Mouse (Mus musculus): ENCODE data around the gene Hcfc1r1.

The Hcfc1r1 gene

DNA sequence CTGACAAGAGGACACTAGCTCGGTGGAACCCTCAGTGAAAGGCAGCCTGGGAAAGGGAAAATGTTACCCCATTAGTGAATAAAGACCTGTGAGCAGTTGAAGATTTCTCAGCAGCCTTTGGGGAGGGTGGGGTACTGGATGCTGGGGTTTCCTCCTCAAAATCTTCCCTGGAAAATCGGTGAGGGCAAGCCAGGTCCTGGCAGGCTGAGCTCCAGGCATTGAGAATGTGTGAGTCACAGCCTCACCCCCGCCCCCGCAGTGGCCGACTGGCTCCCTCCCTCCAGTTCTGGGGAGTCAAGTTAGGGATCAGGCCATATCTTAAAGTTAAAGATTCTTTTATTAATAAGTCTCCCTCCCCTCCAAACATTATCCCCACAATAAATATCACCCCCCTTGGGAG lies 1.7 kb downstream of the Hcfc1r1 start:
- in situ Hi-C loops (cut with MboI; ENCODE audit: low sequenced_read_pairs): no loop called here

DNA sequence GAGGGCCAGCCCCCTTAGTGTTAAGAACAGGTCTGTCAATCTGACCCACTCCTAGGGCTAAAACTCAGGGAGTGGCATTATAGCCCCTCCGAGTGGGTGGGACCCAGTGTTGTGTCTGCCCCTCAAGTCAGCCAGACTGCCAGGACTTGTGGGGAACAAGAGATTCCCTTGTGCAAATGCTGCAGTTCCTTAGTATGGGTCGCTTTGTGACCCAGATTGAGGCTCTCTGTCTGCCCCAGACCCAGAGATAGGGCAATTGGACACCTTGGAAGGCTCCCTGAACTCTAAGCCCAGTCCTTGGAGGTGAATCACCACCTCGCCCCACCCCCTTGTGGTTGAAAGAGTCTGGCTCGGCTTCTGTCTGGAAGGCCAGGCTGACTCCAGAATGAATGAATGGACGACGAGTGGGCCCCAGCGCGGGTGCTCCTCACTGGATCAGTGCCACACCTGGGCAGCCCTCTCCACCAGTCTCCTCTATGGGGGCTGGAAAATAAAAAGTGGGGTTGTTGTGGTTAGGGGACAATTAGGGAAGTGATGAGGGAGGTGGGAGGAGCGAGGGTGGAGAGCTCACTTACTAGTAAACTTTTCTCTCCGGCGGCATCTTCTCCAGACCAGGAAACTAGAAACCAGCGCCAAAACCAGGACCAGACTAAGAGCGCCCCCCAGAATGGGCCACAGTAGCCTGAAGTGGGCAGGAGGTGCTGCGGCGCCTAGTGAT lies 2.3 kb downstream of the Hcfc1r1 start:
- in situ Hi-C loops (cut with MboI; ENCODE audit: low sequenced_read_pairs): no loop called here

DNA sequence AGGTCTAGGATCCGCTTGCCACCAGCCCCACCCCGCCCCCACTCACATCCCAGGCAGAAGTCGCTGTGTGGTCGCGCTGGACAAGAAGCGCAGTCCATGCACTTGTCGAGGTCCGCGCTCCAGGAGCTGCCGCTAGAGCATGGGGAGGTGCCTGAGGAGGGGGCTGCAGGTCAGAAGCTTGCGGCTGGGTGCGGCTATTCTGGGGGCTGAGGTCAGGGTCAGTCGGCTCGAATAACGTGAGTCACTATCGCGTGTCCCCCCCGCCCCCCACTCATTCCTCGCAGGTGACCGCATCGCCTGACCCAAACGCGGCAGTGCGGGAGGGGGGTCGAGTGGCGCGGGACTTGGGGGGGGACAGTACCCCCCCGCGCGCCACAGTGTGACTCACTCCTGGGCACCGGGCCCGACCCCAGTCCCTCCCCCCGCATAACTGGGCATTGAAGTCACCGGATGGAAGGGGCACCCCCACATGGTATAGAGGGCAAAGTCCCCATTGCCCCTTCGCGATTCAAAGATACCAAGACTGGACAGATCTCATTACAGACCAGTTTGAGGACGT lies 3.2 kb downstream of the Hcfc1r1 start:
- in situ Hi-C loops (cut with MboI; ENCODE audit: low sequenced_read_pairs): no loop called here

DNA sequence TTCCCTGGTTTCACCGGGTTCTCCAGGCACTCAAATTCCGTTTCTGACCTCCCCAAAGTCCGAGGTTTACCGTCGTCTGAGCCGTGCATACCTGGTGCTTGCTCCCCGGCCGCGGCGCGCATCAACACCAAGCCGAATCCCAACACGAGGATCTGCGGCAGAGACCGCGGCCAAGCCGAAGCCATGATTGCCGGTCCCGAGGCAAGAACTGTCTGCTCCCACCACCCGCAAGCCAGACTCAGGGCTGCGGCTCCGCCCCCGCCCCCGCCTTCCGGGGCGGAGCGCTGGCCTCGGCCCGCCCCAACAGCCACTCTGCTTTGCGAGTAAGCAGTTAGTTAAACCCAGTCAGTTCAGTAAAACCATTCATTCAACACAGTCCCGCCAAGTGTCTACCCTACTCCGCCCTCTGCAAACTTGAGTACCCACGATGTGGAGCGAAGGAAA lies 3.9 kb downstream of the Hcfc1r1 start, which contains the start of gene Tnfrsf12a:
TSS of gene Tnfrsf12a (minus strand) at position 233 of the 444 bp plus-strand sequence.
- in situ Hi-C loops (cut with MboI; ENCODE audit: low sequenced_read_pairs): no loop called here

DNA sequence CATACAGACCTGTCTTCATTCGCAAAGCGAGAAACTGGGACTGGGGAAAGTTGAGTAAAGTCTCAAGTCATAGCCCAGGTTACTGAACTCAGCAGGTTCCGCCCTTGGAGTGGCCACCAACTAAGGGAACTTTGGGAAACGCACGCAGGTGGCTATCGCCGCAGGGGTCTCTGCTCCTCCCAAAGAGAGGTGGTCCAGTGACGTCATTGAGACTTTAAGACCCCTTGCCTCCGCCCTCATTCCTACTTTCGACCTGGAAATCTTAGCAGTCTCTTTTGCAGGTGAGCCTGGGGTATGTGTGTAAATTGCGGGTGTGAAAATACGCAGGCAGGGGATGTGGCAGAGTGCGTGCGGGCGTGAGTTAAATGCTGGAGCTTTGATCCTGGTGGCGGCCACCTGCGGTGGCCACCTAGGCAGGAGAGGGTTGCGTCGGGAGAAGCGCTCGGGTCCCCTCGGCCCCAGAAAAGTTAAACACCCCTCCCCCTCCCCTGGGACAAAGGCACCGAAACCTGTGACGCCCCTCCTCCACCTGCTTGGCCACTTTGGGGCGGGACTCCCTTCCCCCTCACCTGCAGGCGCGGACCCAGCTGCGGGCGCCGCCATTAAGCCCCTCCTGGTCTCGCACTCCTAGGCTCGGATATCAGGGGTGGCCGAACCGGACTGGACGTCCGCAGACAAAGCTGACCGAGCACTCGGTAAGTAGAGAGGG lies 5.9 kb downstream of the Hcfc1r1 start, which contains the start of gene Cldn6:
TSS of gene Cldn6 (plus strand) at position 123 of the 709 bp plus-strand sequence.
- in situ Hi-C loops (cut with MboI; ENCODE audit: low sequenced_read_pairs): no loop called here

DNA sequence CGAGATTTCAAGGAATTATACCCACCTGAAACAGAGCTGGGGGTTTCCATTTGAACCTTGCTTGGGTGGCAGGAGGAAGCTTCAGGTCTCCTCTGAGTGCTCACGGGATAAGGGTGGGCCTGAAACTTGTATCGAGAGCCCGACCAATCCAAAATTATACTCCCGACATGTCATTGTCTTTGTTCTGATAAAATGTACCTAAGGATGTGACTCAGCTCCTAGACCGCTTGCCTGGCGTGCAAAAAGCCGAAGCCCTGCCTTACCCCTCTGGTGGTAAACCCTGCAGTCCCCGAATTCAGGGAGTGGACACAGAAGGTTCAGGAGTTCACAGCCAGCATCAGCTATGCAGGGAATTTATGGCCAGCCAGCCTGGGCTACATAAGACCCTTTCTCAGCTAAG lies 6.9 kb downstream of the Hcfc1r1 start:
- in situ Hi-C loops (cut with MboI; ENCODE audit: low sequenced_read_pairs): no loop called here

DNA sequence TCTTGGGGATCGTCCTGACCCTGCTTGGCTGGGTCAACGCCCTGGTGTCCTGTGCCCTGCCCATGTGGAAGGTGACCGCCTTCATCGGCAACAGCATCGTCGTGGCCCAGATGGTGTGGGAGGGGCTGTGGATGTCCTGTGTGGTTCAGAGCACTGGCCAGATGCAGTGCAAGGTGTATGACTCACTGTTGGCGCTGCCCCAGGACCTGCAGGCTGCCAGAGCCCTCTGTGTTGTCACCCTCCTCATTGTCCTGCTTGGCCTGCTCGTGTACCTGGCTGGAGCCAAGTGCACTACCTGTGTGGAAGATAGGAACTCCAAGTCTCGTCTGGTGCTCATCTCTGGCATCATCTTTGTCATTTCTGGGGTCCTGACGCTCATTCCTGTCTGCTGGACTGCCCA lies 7.7 kb downstream of the Hcfc1r1 start:
- in situ Hi-C loops (cut with MboI; ENCODE audit: low sequenced_read_pairs): no loop called here

DNA sequence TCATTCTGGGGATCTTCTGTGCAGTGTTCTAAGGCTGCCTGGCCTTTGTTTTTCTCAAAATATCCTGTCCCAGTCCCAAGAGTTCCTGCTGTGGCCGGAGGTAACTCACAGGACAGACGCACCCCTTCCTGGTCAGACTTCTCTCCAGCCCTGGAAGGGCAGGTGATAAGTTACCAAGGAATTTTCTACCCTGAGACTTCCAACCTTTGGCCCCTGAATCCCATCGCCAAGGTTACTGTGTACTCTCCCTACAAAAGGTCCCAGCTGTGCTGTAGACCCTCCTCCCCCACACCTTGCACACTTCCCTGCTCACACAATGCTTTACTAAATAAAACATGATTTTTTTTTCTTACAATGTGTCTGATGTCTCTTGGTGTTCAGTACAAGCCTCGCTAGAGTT lies 8.7 kb downstream of the Hcfc1r1 start:
- in situ Hi-C loops (cut with MboI; ENCODE audit: low sequenced_read_pairs): no loop called here

DNA sequence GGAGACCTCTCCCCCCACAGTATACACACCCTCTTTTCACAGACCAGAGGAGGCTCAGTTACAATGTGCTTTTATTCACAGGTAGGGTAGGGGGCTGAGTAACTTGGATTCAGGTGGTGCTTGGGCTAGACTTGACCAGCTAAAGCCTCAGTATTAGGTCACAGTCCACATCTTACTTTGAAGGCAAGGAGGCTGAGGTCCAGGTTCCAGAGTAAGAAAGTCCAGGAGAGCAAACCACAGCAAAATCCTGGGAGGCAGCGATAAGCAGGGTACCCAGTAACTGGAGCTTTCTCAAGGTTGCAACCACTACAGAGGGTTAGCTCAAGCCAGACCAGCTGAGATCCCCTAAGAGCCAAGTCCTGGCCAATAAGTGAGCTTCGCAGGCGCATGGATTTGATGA lies 9.1 kb downstream of the Hcfc1r1 start:
- in situ Hi-C loops (cut with MboI; ENCODE audit: low sequenced_read_pairs): no loop called here

DNA sequence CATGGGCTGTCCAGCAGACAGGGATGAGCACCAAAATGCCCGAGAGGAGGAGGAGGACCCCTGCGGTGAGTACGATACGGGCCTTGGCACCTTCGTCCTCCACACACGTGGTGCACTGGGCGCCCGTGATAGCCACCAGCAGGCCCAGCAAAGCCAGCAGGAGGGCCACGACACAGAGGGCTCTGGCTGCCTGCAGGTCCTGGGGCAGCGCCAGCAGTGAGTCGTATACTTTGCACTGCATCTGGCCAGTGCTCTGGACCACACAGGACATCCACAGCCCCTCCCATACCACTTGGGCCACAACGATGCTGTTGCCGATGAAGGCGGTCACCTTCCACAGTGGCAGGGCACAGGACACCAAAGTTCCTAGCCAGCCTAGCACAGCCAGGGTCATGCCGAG lies 9.8 kb downstream of the Hcfc1r1 start:
- in situ Hi-C loops (cut with MboI; ENCODE audit: low sequenced_read_pairs): no loop called here

DNA sequence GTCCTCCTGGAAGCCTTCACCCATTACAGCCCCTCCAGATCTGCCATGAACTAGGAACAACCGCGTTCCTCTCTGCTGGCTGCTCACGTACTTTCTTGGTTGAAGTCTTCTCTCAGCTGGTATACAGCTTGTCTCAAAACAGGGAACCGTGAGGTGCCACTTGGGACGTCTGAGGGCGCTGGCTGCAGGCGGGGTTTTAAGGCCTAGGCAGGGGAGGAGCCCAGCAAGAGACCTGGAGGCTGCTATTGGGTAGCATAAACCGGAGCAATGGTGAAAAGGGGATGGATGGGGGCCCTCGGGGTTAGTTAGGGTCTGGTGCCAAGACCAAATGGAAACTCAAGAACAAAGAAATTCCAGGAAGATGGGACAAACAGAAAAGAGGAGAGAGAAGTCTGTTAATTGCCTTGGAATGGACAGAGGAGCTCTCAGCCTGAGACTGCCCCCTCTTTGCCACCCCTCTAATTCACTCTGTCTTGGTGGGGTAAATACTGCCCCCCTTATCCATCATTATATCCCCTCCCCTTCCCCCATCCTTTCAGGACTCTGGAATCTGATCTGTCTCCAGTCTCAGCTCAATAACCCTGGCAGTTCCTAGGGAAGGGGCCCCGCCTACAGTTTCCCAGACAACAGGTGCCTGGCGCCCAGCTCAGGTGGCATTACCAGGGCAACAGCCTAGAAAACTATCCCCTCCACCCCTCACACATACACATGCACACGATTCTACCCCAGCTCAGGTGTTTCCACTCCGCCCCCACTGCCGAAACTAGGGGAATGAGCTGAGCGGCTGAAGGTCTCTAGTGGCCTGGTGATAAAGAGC lies 10.7 kb downstream of the Hcfc1r1 start, which contains the start of gene Cldn9:
TSS of gene Cldn9 (minus strand) at position 171 of the 817 bp plus-strand sequence.
- in situ Hi-C loops (cut with MboI; ENCODE audit: low sequenced_read_pairs): no loop called here

DNA sequence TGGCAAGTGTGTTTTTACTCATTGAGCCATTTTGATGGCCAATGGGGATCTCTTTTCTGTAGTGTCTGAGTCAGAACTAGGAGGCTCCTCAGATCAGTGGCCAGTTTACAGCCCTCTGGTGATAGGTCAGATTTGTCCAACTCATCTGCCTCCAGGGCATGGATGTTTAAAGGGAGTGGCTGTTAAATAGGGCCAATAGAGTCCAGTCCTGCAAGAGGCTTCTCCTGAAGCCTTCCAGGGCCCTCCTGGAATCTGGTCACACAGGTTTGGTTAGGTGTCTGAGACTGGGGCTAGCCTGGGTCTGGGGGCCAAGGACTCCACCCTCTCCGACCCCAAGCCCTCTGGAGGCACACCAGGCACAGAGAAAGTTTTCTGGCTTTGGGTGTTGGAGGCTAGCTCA lies 21.1 kb downstream of the Hcfc1r1 start:
- in situ Hi-C loops (cut with MboI; ENCODE audit: low sequenced_read_pairs): no loop called here

DNA sequence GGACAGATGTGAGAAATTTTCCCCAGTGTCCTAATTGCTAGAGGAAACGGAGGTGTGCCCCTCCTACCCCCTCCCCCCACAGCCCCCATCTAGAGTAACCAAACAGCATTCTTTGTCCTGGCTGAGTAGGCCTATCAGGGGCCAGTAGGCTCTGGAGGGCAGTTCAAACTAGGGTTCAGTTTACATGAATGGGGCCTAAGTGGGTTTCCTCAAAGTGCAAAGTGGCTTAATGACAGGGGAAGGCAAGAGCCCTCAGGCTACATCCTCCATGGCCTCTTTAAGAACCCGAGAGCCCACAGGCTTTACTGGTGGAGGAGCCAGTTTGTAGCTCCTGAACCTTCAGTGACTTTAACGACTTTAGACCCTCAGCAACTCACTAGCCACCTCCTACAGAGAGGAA lies 22.4 kb downstream of the Hcfc1r1 start:
- in situ Hi-C loops (cut with MboI; ENCODE audit: low sequenced_read_pairs): no loop called here

DNA sequence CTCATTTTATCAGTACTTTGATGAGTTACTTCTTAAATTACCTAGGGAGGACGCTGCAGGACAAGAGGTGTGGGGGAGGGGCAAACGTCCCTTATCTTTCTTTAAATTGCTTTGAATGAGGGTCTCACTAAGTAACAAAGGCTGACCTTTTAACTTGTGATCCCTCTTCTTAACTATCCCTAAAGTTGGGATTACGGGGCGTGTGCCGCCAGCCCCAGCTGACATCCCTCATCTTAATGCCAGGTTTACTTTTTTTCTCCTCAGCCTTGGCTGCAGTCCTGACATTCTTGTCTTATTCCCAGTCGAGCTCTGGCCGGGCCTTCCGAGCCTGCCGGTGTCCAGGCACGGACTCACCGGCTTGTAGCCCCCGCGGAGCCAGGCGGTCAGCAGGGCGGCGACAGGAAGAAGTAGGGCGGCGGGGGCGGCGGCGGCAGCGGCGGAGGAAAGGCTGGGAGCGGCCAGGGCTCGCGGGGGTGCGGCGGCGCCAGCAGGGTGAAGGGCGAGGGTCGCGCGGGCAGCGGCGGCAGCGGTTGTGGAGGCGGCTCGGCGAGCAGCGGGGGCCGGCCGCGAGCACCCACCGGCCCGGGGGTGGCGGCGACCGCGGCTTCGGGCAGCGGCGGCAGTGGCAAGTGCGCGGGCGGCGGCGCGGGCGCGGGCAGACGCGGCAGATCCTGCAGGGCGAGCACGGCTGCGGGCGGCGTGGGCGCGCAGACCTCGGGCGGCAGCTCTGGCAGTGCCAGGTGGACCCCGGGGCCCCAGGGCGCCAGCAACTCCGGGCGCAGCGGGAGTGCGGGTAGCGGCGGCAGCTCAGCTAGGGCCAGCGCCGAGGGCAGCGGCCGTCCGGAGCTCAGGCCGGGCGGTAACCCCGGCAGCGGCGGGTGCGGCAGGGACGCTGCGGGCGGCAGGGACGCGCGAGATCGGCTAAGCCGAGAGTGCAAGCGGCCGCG lies 26.0 kb downstream of the Hcfc1r1 start:
- in situ Hi-C loops (cut with MboI; ENCODE audit: low sequenced_read_pairs): no loop called here

DNA sequence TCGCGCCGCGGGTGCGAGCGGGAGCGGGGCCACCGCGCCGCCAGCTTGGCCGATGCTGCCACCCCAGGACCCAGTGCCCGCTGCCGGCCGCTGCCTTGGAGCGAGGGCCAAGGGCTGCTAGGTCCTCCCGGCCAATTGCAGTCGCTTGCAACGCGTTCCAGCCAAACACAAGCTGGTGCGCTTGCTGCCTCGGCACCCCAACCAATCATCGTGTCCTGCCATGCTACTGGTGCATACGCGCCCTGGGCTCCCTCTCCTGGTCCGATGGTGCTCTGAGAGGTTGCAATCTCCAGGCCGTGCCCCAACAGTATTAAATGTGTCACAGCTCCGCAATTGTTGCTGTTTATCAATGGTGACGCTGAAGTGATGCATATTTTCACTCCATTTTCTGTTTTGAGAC lies 26.7 kb downstream of the Hcfc1r1 start:
- in situ Hi-C loops (cut with MboI; ENCODE audit: low sequenced_read_pairs): no loop called here

DNA sequence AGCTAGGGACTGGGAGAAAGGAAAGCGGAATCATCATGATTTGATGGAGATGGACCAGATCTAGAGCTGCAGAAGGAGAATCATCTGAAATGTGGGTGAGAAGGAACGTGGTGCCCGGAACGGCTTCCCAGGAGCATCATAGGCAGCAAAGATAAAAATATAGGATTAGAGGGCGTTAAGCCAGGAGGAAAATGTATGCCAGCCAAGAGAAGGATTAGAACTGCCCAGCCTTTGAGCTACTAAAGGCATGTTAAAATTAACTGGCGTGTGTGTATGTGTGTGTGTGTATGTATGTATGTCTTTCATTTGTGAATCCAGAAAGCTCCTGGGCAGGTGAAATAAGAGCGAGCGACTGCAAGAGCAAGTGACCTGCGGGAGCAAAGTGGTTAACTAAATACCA lies 29.9 kb downstream of the Hcfc1r1 start:
- in situ Hi-C loops (cut with MboI; ENCODE audit: low sequenced_read_pairs): no loop called here

DNA sequence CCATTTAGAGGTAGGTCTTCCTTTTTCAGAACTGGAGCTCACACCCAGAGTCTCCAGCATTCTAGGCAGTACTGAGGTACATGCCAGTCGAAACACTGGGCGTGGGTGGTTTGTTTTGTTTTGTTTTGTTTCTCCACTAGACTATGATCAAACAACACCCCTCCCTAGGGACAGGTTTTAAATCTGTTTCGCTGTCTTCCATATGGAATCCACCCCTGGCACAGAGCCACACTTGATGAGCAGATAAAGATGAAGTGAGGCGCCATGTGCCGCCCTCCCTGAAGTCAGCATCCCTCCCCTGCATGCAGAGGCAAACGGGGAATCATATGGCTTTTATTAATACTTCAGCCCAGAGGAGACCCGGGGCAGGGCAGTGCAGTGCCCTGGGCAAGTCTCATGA lies 31.3 kb downstream of the Hcfc1r1 start:
- in situ Hi-C loops (cut with MboI; ENCODE audit: low sequenced_read_pairs): no loop called here

DNA sequence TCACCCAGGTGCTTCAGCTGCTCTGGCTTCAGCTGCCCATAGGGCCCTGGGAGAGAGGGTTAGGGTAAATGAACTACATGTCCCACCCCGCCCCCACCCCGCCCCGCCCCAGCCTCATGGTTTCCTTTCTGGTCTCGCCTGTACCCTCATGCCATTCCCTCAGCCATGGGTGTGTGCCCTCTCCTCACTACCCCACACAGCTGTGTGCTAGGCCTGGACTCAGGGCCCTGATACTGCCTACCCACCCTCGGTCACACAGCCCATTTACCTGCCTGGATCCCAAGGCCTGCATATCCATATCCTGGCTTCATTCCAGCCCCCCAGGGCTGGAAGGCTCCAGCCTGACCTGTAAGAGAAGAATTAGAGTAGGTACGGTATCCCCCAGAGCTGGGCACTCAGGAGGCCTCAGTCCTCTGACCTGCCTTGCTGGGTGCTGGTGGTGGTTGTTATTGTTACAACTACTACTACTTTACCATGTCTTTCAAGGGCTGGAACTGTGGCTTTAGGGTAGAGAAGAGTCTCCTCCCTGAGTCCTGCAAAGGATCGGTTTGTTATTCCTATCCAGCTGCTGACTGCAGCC lies 32.2 kb downstream of the Hcfc1r1 start:
- in situ Hi-C loops (cut with MboI; ENCODE audit: low sequenced_read_pairs): no loop called here

DNA sequence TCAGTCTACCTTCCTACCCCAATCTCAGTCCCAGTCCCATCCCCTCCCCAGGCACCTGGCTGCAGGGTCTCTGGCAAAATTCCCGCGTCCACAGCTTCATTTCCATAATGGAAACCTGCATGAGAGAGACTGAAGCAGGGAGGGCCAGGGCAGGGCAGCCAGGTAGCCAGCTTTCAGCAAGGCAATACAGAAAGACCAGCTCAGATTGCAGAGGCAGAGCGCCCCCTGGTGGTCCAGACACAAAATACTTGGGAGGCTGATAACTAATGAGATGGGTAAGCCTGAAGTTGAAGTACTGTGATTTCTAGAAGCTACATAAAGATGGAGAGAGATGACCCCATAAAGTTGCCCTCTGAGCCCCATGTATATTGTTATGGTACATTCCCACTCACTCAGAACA lies 32.8 kb downstream of the Hcfc1r1 start:
- in situ Hi-C loops (cut with MboI; ENCODE audit: low sequenced_read_pairs): no loop called here

DNA sequence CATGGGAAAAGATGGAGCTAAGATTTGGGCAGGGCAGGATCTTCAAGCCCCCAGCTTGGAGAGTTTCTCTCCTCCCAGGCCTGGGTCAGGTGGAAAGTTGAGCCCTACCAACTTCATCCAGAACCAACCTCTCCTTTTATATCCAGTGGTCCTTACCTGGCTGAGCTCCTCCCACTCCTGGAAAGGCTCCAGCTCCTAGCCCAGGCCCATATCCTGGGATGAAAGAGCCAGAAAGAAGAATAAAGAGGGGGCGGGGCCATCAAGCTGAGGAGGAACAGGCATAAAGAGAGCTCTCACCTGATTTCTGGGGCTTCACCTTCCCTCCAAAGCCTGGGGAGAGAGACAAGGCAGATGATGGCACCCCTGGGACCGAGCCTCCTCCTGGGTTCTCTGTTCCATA lies 43.6 kb downstream of the Hcfc1r1 start:
- in situ Hi-C loops (cut with MboI; ENCODE audit: low sequenced_read_pairs): no loop called here
